Mouse (Mus musculus) lung, embryonic 15.5 days (tissue): Measurements from ENCODE around the gene Alcam. TPM values are rescaled to one million over a fixed set of nuclear protein-coding genes. Genes with fewer than 3 reads are reported as not detected.

Experiments used
- ATAC-seq: fragments of 200-750 bp; cut with Nextera tagmentation; 2 replicates; pipeline ENCODE4 v1.8.0; 2017; ENCODE audit warnings: moderate number of reproducible peaks, borderline replicate concordance; ENCODE audit not compliant: low FRiP score, low TSS enrichment; ENCODE audit errors: extremely low read depth
- H3K27ac ChIP-seq: fragments of 300-500 bp; sonication (generic); 2 replicates; pipeline ENCODE4 v1.5.1; 2015; ENCODE audit warnings: moderate library complexity, mild to moderate bottlenecking, inconsistent platforms
- H3K27me3 ChIP-seq: fragments of 300-500 bp; sonication (generic); 2 replicates; pipeline ENCODE4 v1.6.1; 2015; ENCODE audit warnings: inconsistent platforms
- H3K36me3 ChIP-seq: fragments of 300-500 bp; sonication (generic); 2 replicates; pipeline ENCODE4 v1.6.1; 2015; ENCODE audit warnings: inconsistent platforms
- H3K4me1 ChIP-seq: fragments of 300-500 bp; sonication (generic); 2 replicates; pipeline ENCODE4 v1.6.1; 2015; ENCODE audit warnings: inconsistent platforms
- H3K4me2 ChIP-seq: fragments of 300-500 bp; sonication (generic); 2 replicates; pipeline ENCODE4 v1.6.1; 2015; ENCODE audit warnings: inconsistent platforms, mild to moderate bottlenecking, moderate library complexity
- H3K4me3 ChIP-seq: fragments of 300-500 bp; sonication (generic); 2 replicates; pipeline ENCODE4 v1.5.1; 2015; ENCODE audit warnings: mild to moderate bottlenecking, inconsistent platforms
- H3K9ac ChIP-seq: fragments of 300-500 bp; sonication (generic); 2 replicates; pipeline ENCODE4 v1.6.1; 2015; ENCODE audit warnings: inconsistent platforms
- H3K9me3 ChIP-seq: fragments of 300-500 bp; sonication (generic); 2 replicates; pipeline ENCODE4 v1.6.1; 2016; ENCODE audit warnings: inconsistent platforms
- WGBS: fragments of 180-500 bp; shearing (Covaris S2); methylation state at CpG from one replicate; pipeline ENCODE4 v1.1.7; 2015; 5-methylcytosine and 5-hydroxymethylcytosine counted together
- polyA plus RNA-seq: library from polyadenylated mRNA; unstranded; fragments of >200 nt; fragmentation: Nextera tagmentation; extraction: Ambion mirVana; gene quantifications from 2 replicates; pipeline ENCODE4 v1.2.1, GENCODE M21; 2015

The Alcam gene
- polyA plus RNA-seq: 27.8 and 31.0 TPM in 2 replicates

DNA sequence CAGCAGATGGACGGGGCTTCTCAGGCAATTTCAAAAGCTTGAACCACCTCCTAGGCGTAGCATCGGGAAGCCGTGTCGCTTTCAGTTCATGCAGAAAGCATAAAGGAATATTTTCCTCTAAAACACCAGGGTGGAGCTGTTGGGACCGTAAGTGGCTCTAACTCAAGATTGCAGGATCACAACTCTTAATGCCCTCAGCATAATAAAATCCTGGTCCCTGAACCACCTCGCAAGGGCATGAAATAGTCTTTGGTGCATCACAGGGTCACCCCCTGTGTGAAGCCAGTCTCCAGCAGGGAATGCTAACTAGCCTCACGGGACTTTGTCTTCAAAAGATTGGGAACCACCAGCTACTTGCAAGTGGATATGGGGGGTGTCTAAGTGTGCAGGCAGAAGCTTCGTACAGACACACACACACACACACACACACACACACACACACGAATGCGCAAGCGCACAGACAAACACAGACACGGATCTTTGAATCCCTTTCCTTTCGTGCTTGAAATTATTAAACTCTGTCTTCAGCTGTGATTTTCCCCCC lies at the start of gene Alcam:
Alcam (minus strand) TSS at position 104 of the 544 bp plus-strand sequence.
- Histone ChIP-seq H3K36me3 (no peaks in the 10 kb centered on the region), H3K9me3 (no peaks in the 10 kb centered on the region), H3K4me2 (peak within 1 kb of the TSS; percentile 82), H3K4me1 (peaks cover 25% of the 10 kb centered on the region), H3K4me3 (peak within 1 kb of the TSS; percentile 59), H3K27ac (peak within 1 kb of the TSS; percentile 38), H3K27me3 (no peaks in the 10 kb centered on the region), H3K9ac (peak within 1 kb of the TSS; percentile 48; the same call in 1 of the 2 replicates)
- ATAC-seq: no peak
- WGBS: 2% methylated on average over 14 of the region's 14 CpGs

DNA sequence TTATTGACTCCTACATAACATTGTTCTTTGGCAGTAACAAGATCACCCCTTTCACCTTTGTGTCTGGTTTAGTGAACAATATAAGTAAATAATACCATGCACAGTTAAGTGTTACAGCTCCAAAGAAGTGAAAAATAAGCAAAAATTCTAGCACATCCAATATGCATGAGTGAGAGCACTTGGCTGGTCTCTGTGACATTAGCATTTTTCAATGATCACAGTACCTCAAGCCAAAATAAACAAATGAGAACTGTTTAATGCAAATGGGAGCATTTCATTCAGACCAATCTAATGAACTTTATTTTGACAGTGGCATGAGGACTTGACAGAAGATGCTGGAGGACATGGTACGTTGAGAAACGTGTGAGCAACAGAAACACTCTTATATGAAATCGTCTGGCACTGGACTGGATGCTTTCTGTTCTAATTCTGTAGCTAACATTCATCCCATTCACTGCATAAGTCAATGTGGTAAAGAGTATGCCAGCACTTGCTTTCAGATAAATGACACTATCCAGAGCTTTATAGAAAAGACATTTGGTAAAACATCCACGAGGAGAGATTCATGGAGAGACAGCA lies 45.0 kb upstream of the Alcam start:
- no peaks in the 10 kb centered on the region for H3K27me3 ChIP-seq
- no peak overlapping the region for H3K9ac ChIP-seq
- ATAC-seq: no peak
- H3K36me3 ChIP-seq: no peaks in the 10 kb centered on the region
- 58% methylated on average over 4 of the region's 4 CpGs for WGBS
- no peak overlapping the region for H3K4me2 ChIP-seq
- no peaks in the 10 kb centered on the region for H3K9me3 ChIP-seq
- no peak overlapping the region for H3K27ac ChIP-seq
- no peak overlapping the region for H3K4me3 ChIP-seq
- H3K4me1 ChIP-seq: no peaks in the 10 kb centered on the region

DNA sequence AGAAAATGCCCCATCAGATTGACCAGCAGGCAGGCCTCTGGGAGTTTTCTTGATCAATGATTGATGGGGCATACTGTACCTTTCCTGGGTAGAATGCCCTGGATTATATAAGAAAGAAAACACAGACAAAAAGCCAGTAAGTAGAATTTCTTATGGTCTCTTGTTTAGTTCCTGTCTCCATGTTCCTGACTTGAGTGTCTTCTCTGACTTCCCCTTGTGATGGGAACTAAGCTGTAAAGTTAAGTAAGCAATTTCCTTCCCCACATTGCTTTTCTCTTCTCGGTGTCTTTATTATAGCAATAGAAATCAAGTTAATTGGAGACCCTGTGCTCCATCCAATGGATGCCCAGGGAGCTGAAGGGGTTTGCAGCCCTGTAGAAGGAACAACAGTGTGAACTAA lies 36.7 kb upstream of the Alcam start:
- ATAC-seq: no peak
- Histone ChIP-seq H3K4me1 (no peaks in the 10 kb centered on the region), H3K4me3 (no peak overlapping the region), H3K9me3 (no peaks in the 10 kb centered on the region), H3K9ac (no peak overlapping the region), H3K27me3 (no peaks in the 10 kb centered on the region), H3K27ac (no peak overlapping the region), H3K36me3 (no peaks in the 10 kb centered on the region), H3K4me2 (no peak overlapping the region)
- WGBS: 83% methylated on average over 1 of the region's 1 CpGs

DNA sequence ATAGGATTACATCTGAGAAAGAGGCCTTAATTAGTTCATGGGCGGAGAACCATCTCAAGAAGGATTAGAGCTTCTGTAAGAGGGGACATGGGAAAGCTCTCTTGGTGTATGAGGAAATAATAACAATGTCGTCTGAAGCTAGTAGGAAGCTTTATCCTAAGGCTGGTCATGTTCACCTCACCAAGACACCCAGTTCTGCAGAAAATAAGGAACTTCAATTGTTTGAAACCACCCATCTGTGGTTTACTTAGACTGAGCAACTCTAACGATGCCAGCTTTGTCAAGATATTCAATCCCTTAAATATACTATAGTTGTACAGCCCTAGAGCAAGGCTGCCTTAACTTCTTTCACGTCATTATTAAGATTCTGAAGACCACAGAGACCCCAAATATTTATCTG lies 20.4 kb upstream of the Alcam start:
- Histone ChIP-seq H3K27ac (no peak overlapping the region), H3K4me2 (no peak overlapping the region), H3K4me1 (no peaks in the 10 kb centered on the region), H3K9ac (no peak overlapping the region), H3K9me3 (no peaks in the 10 kb centered on the region), H3K27me3 (no peaks in the 10 kb centered on the region), H3K4me3 (no peak overlapping the region), H3K36me3 (no peaks in the 10 kb centered on the region)
- no peak for ATAC-seq
- 53% methylated on average over 4 of the region's 4 CpGs for WGBS

DNA sequence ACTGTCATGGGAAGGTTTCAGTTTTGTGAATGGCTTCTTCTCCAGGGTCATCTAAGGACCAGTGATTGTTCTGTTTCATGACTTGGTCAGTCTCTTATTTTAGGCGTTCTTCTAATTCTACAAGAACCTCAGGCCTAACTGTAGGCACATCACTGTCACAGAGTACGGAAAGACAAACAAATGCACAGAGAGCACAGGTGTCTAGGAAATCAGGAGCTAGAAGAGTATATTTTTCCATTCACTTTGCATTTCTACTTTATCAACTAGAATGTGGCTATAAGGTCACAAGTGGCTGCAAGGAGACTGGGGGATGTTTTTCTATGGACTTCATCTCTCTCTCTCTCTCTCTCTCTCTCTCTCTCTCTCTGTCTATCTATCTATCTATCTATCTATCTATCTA lies 19.2 kb upstream of the Alcam start:
- Histone ChIP-seq H3K9ac (no peak overlapping the region), H3K4me1 (no peaks in the 10 kb centered on the region), H3K4me3 (no peak overlapping the region), H3K27ac (no peak overlapping the region), H3K27me3 (no peaks in the 10 kb centered on the region), H3K9me3 (no peaks in the 10 kb centered on the region), H3K36me3 (no peaks in the 10 kb centered on the region), H3K4me2 (no peak overlapping the region)
- WGBS: 83% methylated on average over 2 of the region's 2 CpGs
- no peak for ATAC-seq

DNA sequence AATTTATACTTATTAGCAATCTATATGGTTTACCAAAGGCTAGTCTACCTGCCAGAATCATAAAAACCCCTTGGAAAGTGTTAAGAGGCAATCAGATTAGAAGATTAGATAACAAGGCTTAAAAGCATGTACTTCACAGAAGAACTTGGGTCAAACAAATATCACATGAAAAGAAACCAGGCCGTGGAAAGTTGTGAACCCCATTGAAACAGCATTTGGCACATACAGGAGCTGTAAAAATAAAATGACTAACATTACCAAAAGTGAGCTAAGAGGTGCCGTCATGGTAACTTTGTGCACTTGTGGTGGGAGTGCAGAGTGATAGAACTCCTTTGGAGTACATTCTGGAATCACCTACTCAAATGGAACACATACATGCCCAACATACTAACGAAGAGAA lies 18.8 kb upstream of the Alcam start:
- no peak overlapping the region for H3K9ac ChIP-seq
- no peaks in the 10 kb centered on the region for H3K9me3 ChIP-seq
- no peak overlapping the region for H3K4me3 ChIP-seq
- no peaks in the 10 kb centered on the region for H3K27me3 ChIP-seq
- 55% methylated on average over 3 of the region's 3 CpGs for WGBS
- H3K4me1 ChIP-seq: no peaks in the 10 kb centered on the region
- H3K27ac ChIP-seq: no peak overlapping the region
- H3K36me3 ChIP-seq: no peaks in the 10 kb centered on the region
- H3K4me2 ChIP-seq: no peak overlapping the region
- no peak for ATAC-seq

DNA sequence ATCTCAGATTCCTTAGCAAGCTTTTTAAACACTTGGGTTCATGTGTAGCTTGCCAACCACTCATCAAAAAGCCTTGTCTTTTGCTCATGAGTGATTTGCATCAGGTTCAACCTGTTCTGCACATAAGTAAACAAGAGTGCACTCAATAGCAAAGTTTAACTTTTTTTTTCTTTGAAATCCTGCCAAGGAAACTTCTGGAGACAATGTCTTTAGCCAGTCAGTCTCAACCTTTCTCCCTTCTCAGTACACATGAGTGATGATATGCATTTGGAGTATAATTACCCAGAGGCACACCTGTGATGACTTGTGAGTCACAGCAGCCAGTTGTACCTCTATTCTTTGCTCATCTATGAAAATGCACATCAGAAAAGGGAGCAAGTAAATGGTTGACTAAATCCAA lies 18.2 kb upstream of the Alcam start:
- Histone ChIP-seq H3K4me3 (no peak overlapping the region), H3K36me3 (no peaks in the 10 kb centered on the region), H3K27ac (no peak overlapping the region), H3K27me3 (no peaks in the 10 kb centered on the region), H3K9me3 (no peaks in the 10 kb centered on the region), H3K9ac (no peak overlapping the region), H3K4me2 (no peak overlapping the region), H3K4me1 (no peaks in the 10 kb centered on the region)
- ATAC-seq: no peak

DNA sequence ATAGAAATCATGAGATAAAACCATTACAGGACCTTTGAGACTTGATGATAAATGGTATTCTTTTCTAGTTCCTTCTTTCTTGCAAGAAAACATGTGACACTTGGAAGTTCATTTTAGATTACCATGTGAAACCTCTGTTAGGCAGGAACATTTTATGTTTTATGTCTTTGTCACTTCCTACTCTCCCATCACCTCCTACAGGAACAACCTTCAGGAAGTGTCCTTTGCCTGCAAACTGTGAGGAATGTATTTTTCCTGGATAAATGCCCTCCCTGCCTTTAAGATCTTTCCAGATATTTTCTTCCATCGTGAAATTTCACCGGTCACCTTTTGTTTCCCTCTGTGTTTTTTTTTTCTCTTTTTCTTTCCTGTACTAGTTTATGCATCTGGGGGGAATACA lies 17.0 kb upstream of the Alcam start:
- no peak for ATAC-seq
- no peaks in the 10 kb centered on the region for H3K4me1 ChIP-seq

DNA sequence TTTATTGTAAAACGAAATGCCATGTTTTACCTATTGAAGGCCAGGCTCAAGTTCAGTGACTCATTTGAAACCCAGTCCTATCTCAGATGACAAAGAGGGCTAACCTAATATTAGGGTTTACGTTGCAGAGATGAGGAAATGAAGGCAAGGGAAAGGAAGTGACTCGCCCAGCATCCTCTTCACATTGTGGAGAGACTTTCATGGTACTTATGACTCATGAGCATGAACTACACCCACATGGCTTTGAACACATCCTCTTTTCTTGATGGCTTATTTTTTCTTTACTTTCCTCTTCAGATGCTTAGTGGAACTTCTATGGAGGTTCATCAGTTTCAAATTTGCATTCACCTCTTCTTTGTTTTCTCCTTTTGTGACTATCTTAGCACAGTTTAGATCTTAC lies 16.4 kb upstream of the Alcam start:
- H3K27me3 ChIP-seq: no peaks in the 10 kb centered on the region
- H3K4me3 ChIP-seq: no peak overlapping the region
- no peak overlapping the region for H3K4me2 ChIP-seq
- no peak overlapping the region for H3K27ac ChIP-seq
- no peak overlapping the region for H3K9ac ChIP-seq
- 70% methylated on average over 3 of the region's 3 CpGs for WGBS
- no peaks in the 10 kb centered on the region for H3K36me3 ChIP-seq
- H3K4me1 ChIP-seq: no peaks in the 10 kb centered on the region
- H3K9me3 ChIP-seq: no peaks in the 10 kb centered on the region
- ATAC-seq: no peak

More for the DNA sequence above, 17.0 kb upstream of the Alcam start:
- no peaks in the 10 kb centered on the region for H3K27me3 ChIP-seq
- no peak overlapping the region for H3K9ac ChIP-seq
- H3K4me3 ChIP-seq: no peak overlapping the region
- WGBS: 43% methylated on average over 2 of the region's 2 CpGs
- no peaks in the 10 kb centered on the region for H3K9me3 ChIP-seq
- no peak overlapping the region for H3K27ac ChIP-seq
- no peaks in the 10 kb centered on the region for H3K36me3 ChIP-seq
- no peak overlapping the region for H3K4me2 ChIP-seq

DNA sequence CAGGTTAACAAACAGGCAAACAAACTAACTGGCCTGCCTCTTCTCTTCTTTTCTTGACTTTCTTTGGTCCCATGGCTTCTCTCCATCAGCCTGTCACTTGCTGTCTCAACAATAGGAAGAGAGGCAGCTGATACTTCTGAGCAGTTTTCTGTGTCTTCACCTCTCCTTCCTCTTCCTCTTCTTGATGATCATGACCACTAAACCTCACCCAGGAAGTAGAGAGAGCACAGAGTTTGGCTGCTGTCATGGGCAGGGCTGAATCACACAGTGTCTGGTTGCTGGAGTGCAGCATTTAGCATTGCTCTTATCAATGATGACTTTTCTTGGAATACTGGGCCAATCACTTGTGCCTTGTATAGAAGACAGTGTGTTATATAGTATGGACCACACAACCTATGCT lies 14.6 kb upstream of the Alcam start:
- H3K4me1 ChIP-seq: no peaks in the 10 kb centered on the region
- no peak for ATAC-seq

DNA sequence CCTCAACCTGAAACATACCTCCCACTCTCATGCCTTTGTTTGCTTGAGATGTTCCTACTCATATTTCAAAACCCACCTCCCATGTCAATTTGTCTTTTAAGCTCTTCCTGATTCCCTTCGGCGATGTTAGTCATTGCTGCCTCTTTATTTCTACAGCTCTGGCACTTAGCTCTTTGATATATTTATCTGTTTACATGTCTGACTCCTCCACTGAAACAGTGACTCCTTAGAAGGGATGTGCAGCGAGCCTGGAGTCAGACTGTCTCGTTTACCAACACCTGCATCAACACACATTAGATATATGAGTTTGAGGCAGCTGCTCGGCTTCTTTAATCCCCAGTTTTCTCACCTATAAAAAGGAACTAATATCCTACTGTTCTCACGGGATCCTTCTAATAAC lies 12.9 kb upstream of the Alcam start:
- Histone ChIP-seq H3K4me2 (no peak overlapping the region), H3K9ac (no peak overlapping the region), H3K4me1 (no peaks in the 10 kb centered on the region), H3K9me3 (no peaks in the 10 kb centered on the region), H3K36me3 (no peaks in the 10 kb centered on the region), H3K27me3 (no peaks in the 10 kb centered on the region), H3K4me3 (no peak overlapping the region), H3K27ac (no peak overlapping the region)
- ATAC-seq: no peak
- WGBS: 69% methylated on average over 6 of the region's 6 CpGs

More for the DNA sequence above, 14.6 kb upstream of the Alcam start:
- H3K36me3 ChIP-seq: no peaks in the 10 kb centered on the region
- no peak overlapping the region for H3K4me2 ChIP-seq
- H3K9me3 ChIP-seq: no peaks in the 10 kb centered on the region
- no peak overlapping the region for H3K4me3 ChIP-seq
- H3K27ac ChIP-seq: no peak overlapping the region
- H3K9ac ChIP-seq: no peak overlapping the region
- no peaks in the 10 kb centered on the region for H3K27me3 ChIP-seq

DNA sequence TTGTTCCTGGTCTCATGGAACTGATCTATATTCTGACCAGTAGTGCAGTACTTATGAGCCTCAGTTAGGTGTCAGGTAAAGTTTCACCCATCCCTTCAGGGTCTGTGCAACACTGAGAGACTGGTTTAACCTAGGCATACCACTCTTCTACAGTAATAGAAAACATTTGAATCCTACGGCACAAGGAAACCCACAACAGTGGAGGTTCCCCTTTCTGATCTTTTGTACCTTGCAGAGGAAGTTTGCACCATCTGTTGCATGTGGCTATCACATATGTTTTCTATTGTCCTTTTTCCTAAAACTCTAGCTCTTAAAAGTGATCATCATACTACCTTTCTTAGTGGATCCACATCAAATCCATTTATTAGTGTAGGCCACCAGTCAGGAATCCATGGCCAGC lies 10.7 kb upstream of the Alcam start:
- Histone ChIP-seq H3K9ac (no peak overlapping the region), H3K4me3 (no peak overlapping the region), H3K27ac (no peak overlapping the region), H3K27me3 (no peaks in the 10 kb centered on the region), H3K4me2 (no peak overlapping the region), H3K9me3 (no peaks in the 10 kb centered on the region), H3K4me1 (no peaks in the 10 kb centered on the region), H3K36me3 (no peaks in the 10 kb centered on the region)
- 81% methylated on average over 1 of the region's 1 CpGs for WGBS
- ATAC-seq: no peak
